ENCODE assay signal across 17 mouse cellular contexts in the genomic region with DNA sequence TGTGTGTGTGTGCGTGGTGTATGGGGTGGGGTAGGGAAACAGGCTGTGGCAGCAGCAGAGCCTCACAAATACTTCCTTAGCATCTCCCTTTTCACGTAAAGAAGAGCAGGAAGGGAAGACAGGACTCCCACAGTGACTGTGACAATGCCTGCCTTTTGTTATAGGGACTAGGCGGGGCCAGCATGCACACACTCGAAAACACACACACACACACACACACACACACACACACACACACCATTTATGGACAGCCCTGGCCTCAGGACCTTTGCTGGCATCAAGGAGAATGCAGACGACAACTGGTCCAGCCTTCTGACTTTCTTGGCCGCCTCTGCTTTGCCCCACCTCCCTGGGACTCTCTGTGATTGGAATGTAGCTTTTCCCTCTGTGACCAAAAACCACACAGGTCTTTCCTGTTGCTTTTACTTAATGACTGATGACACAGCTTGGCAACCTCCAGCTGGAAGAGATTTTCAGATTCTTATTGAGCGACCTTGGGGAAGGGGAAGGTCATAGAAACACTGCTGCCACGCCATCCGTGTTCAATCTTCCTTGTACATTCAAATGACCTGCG. TPM values are rescaled to one million over a fixed set of nuclear protein-coding genes. Genes with fewer than 3 reads are reported as not detected.
A peak's percentile ranks its signal among the peaks of the same experiment; 100 is the strongest.
DNase-seq lines count a peak whose midpoint lies in the region; ATAC-seq and TF ChIP-seq lines count a peak whose summit lies in the region.
"Had no signal": no experiment of that assay in that cellular context is flagged by ENCODE, and none has a peak within 500 bp of the region (broad histone marks: within the 10 kb centered on the region; RNA-seq: fewer than 3 reads in every experiment).

No protein-coding gene starts in this region.

- peak; percentile 14 for DNase-seq in adrenal gland, postnatal 10 days
- no peak for DNase-seq in adrenal gland, postnatal 4 days (ENCODE audit: low spot score in 2 of 2)
- DNase-seq in lung, postnatal 36 days: peak; percentile 5
- no peak for DNase-seq in lung, adult 2 months
- peak; percentile 20 for DNase-seq in kidney, adult 9 months
- DNase-seq in stomach, postnatal 0 days (ENCODE audit: low spot score): no peak
- no peak for DNase-seq in liver, postnatal 0 days
- no peak for DNase-seq in cerebellum, adult 2 months
- DNase-seq: heart, adult 11 months; heart, postnatal 14 days had no signal

- 0 out of 2 replicates have a peak, but pooled peaks have one; percentile 39 for ATAC-seq in stomach, postnatal 0 days (ENCODE audit: low FRiP score, low TSS enrichment)
- ATAC-seq in liver, postnatal 0 days: no peak

- H3K4me1 ChIP-seq in lung, adult 2 months (ENCODE audit: control insufficient read depth, insufficient read depth, low read length): peaks cover 2% of the 10 kb centered on the region; the same call in 1 of the 2 replicates
- no peaks in the 10 kb centered on the region for H3K4me1 ChIP-seq in stomach, postnatal 0 days (replicated peaks; ENCODE audit: control insufficient read depth, insufficient read depth)
- no peaks in the 10 kb centered on the region for H3K4me1 ChIP-seq in liver, postnatal 0 days (ENCODE audit: insufficient read depth)
- H3K4me1 ChIP-seq in cerebellum, adult 2 months (ENCODE audit: control insufficient read depth, insufficient read depth, low read length): no peaks in the 10 kb centered on the region
- H3K4me1 ChIP-seq: liver, embryonic 15.5 days had no signal

- WGBS in lung, adult 2 months: 44% methylated on average over 10 of the region's 10 CpGs
- WGBS in stomach, postnatal 0 days: 39% methylated on average over 10 of the region's 10 CpGs
- WGBS in liver, postnatal 0 days (ENCODE audit: insufficient replicate concordance): 61% methylated on average over 10 of the region's 10 CpGs
- WGBS in cerebellum, adult 2 months: 48% methylated on average over 10 of the region's 10 CpGs

- H3K27ac ChIP-seq in stomach, postnatal 0 days (replicated peaks): no peak overlapping the region
- H3K27ac ChIP-seq in liver, postnatal 0 days (ENCODE audit: low read depth): no peak overlapping the region
- no peak overlapping the region for H3K27ac ChIP-seq in cerebellum, adult 2 months (ENCODE audit: insufficient read depth, low read length)
- H3K27ac ChIP-seq: liver, embryonic 15.5 days had no signal

- TF ChIP-seq CTCF in lung, adult 2 months (IDR thresholded peaks at IDR 0.05; ENCODE audit: insufficient read depth, low read length): no peak
- TF ChIP-seq CTCF in stomach, postnatal 0 days (IDR thresholded peaks at IDR 0.05; ENCODE audit: low read depth): no peak
- TF ChIP-seq CTCF in liver, postnatal 0 days (IDR thresholded peaks at IDR 0.05; ENCODE audit: low read depth): no peak
- no peak for TF ChIP-seq CTCF in cerebellum, adult 2 months (IDR thresholded peaks at IDR 0.05; ENCODE audit: borderline replicate concordance, insufficient read depth, low read depth, low read length)

- TF ChIP-seq POLR2A in lung, adult 2 months (IDR thresholded peaks at IDR 0.05; ENCODE audit: borderline replicate concordance, extremely low read depth, low read depth, low read length): no peak
- no peak for TF ChIP-seq POLR2A in cerebellum, adult 2 months (IDR thresholded peaks at IDR 0.05; ENCODE audit: borderline replicate concordance, insufficient read depth, low read length)

- no peaks in the 10 kb centered on the region for H3K9me3 ChIP-seq in stomach, postnatal 0 days (ENCODE audit: control insufficient read depth, low read length)
- H3K9me3 ChIP-seq in liver, postnatal 0 days (ENCODE audit: low read length): no peaks in the 10 kb centered on the region
- H3K9me3 ChIP-seq: liver, embryonic 15.5 days; megakaryocyte, embryonic 14.5 days had no signal

- H3K4me2 ChIP-seq in stomach, postnatal 0 days (replicated peaks; ENCODE audit: low read depth): no peak overlapping the region
- H3K4me2 ChIP-seq in liver, postnatal 0 days (ENCODE audit: low read depth, low read length): no peak overlapping the region
- H3K4me2 ChIP-seq: liver, embryonic 15.5 days had no signal

- H3K4me3 ChIP-seq in lung, adult 2 months (replicated peaks; ENCODE audit: extremely low read depth, low read depth, low read length): no peak overlapping the region
- no peak overlapping the region for H3K4me3 ChIP-seq in stomach, postnatal 0 days (ENCODE audit: low read depth, low read length)
- H3K4me3 ChIP-seq in liver, postnatal 0 days (ENCODE audit: low read depth, low read length): no peak overlapping the region
- no peak overlapping the region for H3K4me3 ChIP-seq in cerebellum, adult 2 months (replicated peaks; ENCODE audit: insufficient read depth, low read depth, low read length)
- H3K4me3 ChIP-seq: liver, embryonic 15.5 days; megakaryocyte, embryonic 14.5 days had no signal

- TF ChIP-seq EP300 in stomach, postnatal 0 days (optimal IDR thresholded peaks at IDR 0.05): no peak
- TF ChIP-seq EP300 in liver, postnatal 0 days (IDR thresholded peaks at IDR 0.05; ENCODE audit: low read depth): no peak

- no peaks in the 10 kb centered on the region for H3K36me3 ChIP-seq in stomach, postnatal 0 days (ENCODE audit: control insufficient read depth, insufficient read depth, low read length)
- H3K36me3 ChIP-seq in liver, postnatal 0 days (replicated peaks; ENCODE audit: insufficient read depth, low read length): no peaks in the 10 kb centered on the region
- H3K36me3 ChIP-seq: liver, embryonic 15.5 days had no signal

- H3K9ac ChIP-seq in stomach, postnatal 0 days (ENCODE audit: low read length): no peak overlapping the region
- H3K9ac ChIP-seq in liver, postnatal 0 days (replicated peaks): no peak overlapping the region
- H3K9ac ChIP-seq: liver, embryonic 15.5 days had no signal

- H3K27me3 ChIP-seq in stomach, postnatal 0 days (ENCODE audit: control insufficient read depth, insufficient read depth, low read length): no peaks in the 10 kb centered on the region
- H3K27me3 ChIP-seq in liver, postnatal 0 days (ENCODE audit: insufficient read depth, low read length): no peaks in the 10 kb centered on the region
- H3K27me3 ChIP-seq in cerebellum, adult 2 months (ENCODE audit: control insufficient read depth, insufficient read depth, low read length): no peaks in the 10 kb centered on the region
- H3K27me3 ChIP-seq: liver, embryonic 15.5 days had no signal

RNA-seq across cellular contexts. Expression of a gene that starts 7.1 kb away (rescaled TPM):
- not detected for total RNA-seq in adrenal gland, postnatal 10 days (2021)
- not detected for total RNA-seq in adrenal gland, postnatal 4 days (2021)
- 2.5 TPM in 1 of 2 replicates, not detected in the other for polyA plus RNA-seq in lung, adult 2 months (2012; rRNA removed)
- 9.5 and 10.5 TPM in 2 replicates for polyA plus RNA-seq in stomach, postnatal 0 days (2015; fragmentation: Nextera tagmentation; extraction: Ambion mirVana)
- not detected in 2 replicates for polyA plus RNA-seq in liver, postnatal 0 days (2015; fragmentation: Nextera tagmentation; extraction: Ambion mirVana)
- not detected in 2 replicates for polyA plus RNA-seq in cerebellum, adult 2 months (2012; rRNA removed)
- total RNA-seq: layer of hippocampus, postnatal 25 days; MEL had no signal
- polyA plus RNA-seq: intestine, embryonic 16.5 days; limb, embryonic 11.5 days; liver, embryonic 15.5 days; spleen, adult 2 months had no signal

RNA-seq across cellular contexts. Expression of a gene that starts 52.8 kb away (rescaled TPM):
- total RNA-seq in adrenal gland, postnatal 10 days (2021): not detected
- total RNA-seq in adrenal gland, postnatal 4 days (2021): not detected
- not detected in 2 replicates for polyA plus RNA-seq in lung, adult 2 months (2012; rRNA removed)
- polyA plus RNA-seq in stomach, postnatal 0 days (2015; fragmentation: Nextera tagmentation; extraction: Ambion mirVana): not detected in 2 replicates
- polyA plus RNA-seq in liver, postnatal 0 days (2015; fragmentation: Nextera tagmentation; extraction: Ambion mirVana): not detected in 2 replicates
- polyA plus RNA-seq in cerebellum, adult 2 months (2012; rRNA removed): not detected in 2 replicates
- total RNA-seq: heart, postnatal 14 days; layer of hippocampus, postnatal 25 days; MEL had no signal
- polyA plus RNA-seq: intestine, embryonic 16.5 days; limb, embryonic 11.5 days; liver, embryonic 15.5 days; spleen, adult 2 months had no signal

RNA-seq across cellular contexts. Expression of a gene that starts 56.4 kb away (rescaled TPM):
- total RNA-seq in adrenal gland, postnatal 10 days (2021): not detected
- total RNA-seq in adrenal gland, postnatal 4 days (2021): not detected
- polyA plus RNA-seq in lung, adult 2 months (2012; rRNA removed): not detected in 2 replicates
- not detected in 2 replicates for polyA plus RNA-seq in stomach, postnatal 0 days (2015; fragmentation: Nextera tagmentation; extraction: Ambion mirVana)
- not detected in 2 replicates for polyA plus RNA-seq in liver, postnatal 0 days (2015; fragmentation: Nextera tagmentation; extraction: Ambion mirVana)
- not detected in 2 replicates for polyA plus RNA-seq in cerebellum, adult 2 months (2012; rRNA removed)
- total RNA-seq: heart, postnatal 14 days; layer of hippocampus, postnatal 25 days; MEL had no signal
- polyA plus RNA-seq: intestine, embryonic 16.5 days; limb, embryonic 11.5 days; liver, embryonic 15.5 days; spleen, adult 2 months had no signal

Comparison
In these comparisons a context has a peak if more than half of its experiments do, and no peak if none do; other contexts are left out.
1. DNase-seq: peak in adrenal gland, postnatal 10 days (single experiment), lung, postnatal 36 days (single experiment) and kidney, adult 9 months (single experiment); none in adrenal gland, postnatal 4 days (0 of 2), lung, adult 2 months (single experiment), stomach, postnatal 0 days (single experiment), liver, postnatal 0 days (single experiment) and cerebellum, adult 2 months (0 of 2).